Mouse (Mus musculus) forebrain, embryonic 10.5 days (tissue): ENCODE results near the gene Kntc1. TPM values are rescaled to one million over a fixed set of nuclear protein-coding genes. Genes with fewer than 3 reads are reported as not detected.

Experiments
- DNase-seq: peaks from one replicate; pipeline ENCODE4 v3.0.0-alpha.2; 2017; ENCODE audit warnings: low spot score; ENCODE audit errors: extremely low spot score
- H3K27ac ChIP-seq: fragments of 300-500 bp; sonication (generic); 2 replicates; pipeline ENCODE4 v1.5.1; 2016; ENCODE audit warnings: mild to moderate bottlenecking
- H3K27me3 ChIP-seq: fragments of 300-500 bp; sonication (generic); 2 replicates; pipeline ENCODE4 v1.6.1; 2016; ENCODE audit warnings: mild to moderate bottlenecking; ENCODE audit not compliant: poor library complexity, severe bottlenecking
- H3K36me3 ChIP-seq: fragments of 300-500 bp; sonication (generic); replicated peaks from 2 replicates; pipeline ENCODE4 v1.6.1; 2016; ENCODE audit warnings: mild to moderate bottlenecking, moderate library complexity
- H3K4me1 ChIP-seq: fragments of 300-500 bp; sonication (generic); 2 replicates; pipeline ENCODE4 v1.6.1; 2016
- H3K4me3 ChIP-seq: fragments of 300-500 bp; sonication (generic); 2 replicates; pipeline ENCODE4 v1.5.1; 2016; ENCODE audit warnings: mild to moderate bottlenecking, moderate library complexity
- H3K9me3 ChIP-seq: fragments of 300-500 bp; sonication (generic); 2 replicates; pipeline ENCODE4 v1.6.1; 2016; ENCODE audit warnings: mild to moderate bottlenecking, moderate library complexity
- WGBS: fragments of 180-500 bp; shearing (Covaris S2); methylation state at CpG from one replicate; pipeline ENCODE4 v1.1.7; 2016; 5-methylcytosine and 5-hydroxymethylcytosine counted together
- polyA plus RNA-seq: library from polyadenylated mRNA; unstranded; fragments of >200 nt; fragmentation: Nextera tagmentation; extraction: Ambion mirVana; gene quantifications from 2 replicates; pipeline ENCODE4 v1.2.1, GENCODE M21; 2016

Kntc1 gene
- polyA plus RNA-seq, 1 experiment from 2014 or later = 51.3 TPM

- H3K9me3 ChIP-seq = no peaks in the 10 kb centered on the region
- H3K36me3 ChIP-seq = peaks cover 80% of the 10 kb centered on the region
- H3K27ac ChIP-seq = no peak overlapping the region
- H3K27me3 ChIP-seq = no peaks in the 10 kb centered on the region
- WGBS = 94% methylated on average over 9 of the region's 9 CpGs
- no peaks in the 10 kb centered on the region for H3K4me1 ChIP-seq
- DNase-seq = no peak
- no peak overlapping the region for H3K4me3 ChIP-seq
These were observed 71.2 kb downstream of the Kntc1 start for GRCm38 (mm10) chr5:123820501-123821263.

DNA sequence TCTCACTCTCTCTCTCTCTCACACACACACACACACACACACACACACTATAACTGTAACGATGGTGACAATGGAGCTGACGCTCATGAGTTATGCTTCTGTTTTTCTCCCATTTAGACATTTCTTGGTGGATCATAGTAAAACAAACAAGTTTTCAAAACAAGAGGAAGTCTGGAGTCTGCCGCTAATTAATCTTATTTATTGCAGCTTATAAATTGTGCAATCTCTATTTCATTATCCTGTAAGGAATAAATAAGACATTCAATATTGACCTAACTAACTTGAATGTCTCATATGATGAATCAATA is 71.7 kb downstream of the Kntc1 start:
- Histone ChIP-seq H3K4me1 (no peaks in the 10 kb centered on the region), H3K27me3 (no peaks in the 10 kb centered on the region), H3K9me3 (no peaks in the 10 kb centered on the region), H3K36me3 (peaks cover 75% of the 10 kb centered on the region), H3K4me3 (no peak overlapping the region), H3K27ac (no peak overlapping the region)
- 97% methylated on average over 3 of the region's 3 CpGs for WGBS
- no peak for DNase-seq

DNA sequence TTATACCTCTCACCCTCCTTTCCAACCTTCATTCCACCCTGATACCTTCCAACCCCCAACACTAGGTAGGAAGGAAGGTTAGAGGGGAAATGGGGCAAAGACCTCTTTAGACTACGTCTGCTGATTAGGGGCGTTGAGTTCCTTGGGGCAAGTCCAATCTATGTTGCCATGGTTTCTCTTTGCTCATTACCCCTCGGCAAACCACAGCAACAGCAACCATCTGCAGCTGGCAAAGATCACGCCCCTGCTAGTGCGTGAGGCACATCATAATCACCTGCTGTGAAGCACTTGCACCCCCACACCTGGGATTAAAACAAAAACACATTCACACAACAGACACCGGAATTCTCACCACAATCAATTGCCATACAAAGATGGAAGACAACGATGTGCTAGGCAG is 73.2 kb downstream of the Kntc1 start:
- 78% methylated on average over 7 of the region's 7 CpGs for WGBS
- Histone ChIP-seq H3K9me3 (no peaks in the 10 kb centered on the region), H3K36me3 (peaks cover 60% of the 10 kb centered on the region), H3K27ac (no peak overlapping the region), H3K27me3 (no peaks in the 10 kb centered on the region), H3K4me3 (no peak overlapping the region), H3K4me1 (no peaks in the 10 kb centered on the region)
- DNase-seq = no peak

DNA sequence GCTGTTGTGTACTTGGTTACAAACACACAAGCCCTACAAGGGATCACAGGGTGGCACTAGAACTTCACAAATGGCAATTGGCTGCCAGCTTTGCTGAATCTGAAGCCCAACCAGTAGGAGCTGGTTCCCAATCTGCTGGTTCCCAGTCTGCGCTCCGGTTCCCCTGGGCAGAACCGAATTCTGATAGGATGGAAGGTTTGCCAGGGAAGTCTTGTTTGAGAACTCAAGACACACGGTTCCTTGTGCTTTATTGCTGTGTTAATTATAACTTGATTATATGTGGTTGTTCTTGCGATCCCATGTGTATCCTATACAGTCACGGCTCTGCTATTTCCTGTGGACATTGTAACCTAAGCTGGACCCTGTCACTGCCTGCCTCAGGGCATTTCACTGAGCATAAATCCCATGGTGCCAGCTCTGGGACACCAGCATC is 78.2 kb downstream of the Kntc1 start:
- Histone ChIP-seq H3K27ac (no peak overlapping the region), H3K27me3 (no peaks in the 10 kb centered on the region), H3K9me3 (no peaks in the 10 kb centered on the region), H3K4me1 (no peaks in the 10 kb centered on the region), H3K4me3 (no peak overlapping the region), H3K36me3 (peaks cover 10% of the 10 kb centered on the region)
- 75% methylated on average over 6 of the region's 6 CpGs for WGBS
- no peak for DNase-seq

DNA sequence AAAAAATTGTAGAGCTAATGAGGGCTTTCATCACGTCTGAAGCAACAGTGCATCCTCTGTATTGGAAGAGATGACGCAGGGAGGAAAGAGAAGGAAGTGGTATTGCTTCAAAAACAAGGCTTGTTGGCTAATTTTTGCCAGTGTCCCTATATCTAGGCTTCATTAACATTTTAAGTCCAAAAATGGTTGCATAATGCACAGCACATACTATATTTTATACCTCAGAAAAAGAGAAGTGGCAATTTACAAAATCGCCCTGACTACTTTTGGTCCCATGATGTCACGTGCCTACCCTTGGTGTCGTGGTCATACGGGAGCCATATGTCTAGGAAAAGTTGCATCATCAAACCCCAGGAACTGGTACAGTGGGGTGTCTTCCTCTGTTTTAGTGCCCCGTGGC is 82.8 kb downstream of the Kntc1 start:
- Histone ChIP-seq H3K27ac (no peak overlapping the region), H3K4me3 (no peak overlapping the region), H3K36me3 (no peaks in the 10 kb centered on the region; the same call in 1 of the 2 replicates), H3K4me1 (0 out of 2 replicates have a peak, but pooled peaks cover 3% of the 10 kb centered on the region), H3K27me3 (no peaks in the 10 kb centered on the region), H3K9me3 (no peaks in the 10 kb centered on the region)
- no peak for DNase-seq
- 91% methylated on average over 7 of the region's 7 CpGs for whole genome bisulfite sequencing

DNA sequence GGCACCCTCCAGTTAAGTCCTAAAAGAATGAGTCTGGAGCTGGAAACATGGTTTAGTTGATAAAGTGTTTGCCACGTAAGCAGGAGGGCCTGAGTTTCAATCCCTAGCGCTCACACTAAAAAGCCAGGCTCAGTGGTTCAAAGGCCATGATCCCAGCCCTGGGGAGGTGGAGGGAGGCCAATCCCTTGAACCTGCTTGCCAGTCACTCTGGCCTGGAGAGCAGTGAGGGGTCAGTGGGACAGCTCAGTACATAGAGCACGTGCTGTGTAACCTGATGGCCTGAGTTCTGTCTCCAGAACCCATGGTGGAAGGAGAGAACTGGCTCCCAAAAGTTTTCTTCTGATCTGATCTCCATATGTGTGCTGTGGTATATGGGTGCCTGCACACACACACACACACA is 85.3 kb downstream of the Kntc1 start:
- H3K4me1 ChIP-seq = 0 out of 2 replicates have a peak, but pooled peaks cover 8% of the 10 kb centered on the region
- no peaks in the 10 kb centered on the region for H3K36me3 ChIP-seq
- H3K27me3 ChIP-seq = no peaks in the 10 kb centered on the region
- no peak for DNase-seq
- H3K4me3 ChIP-seq = no peak overlapping the region
- no peak overlapping the region for H3K27ac ChIP-seq
- no peaks in the 10 kb centered on the region for H3K9me3 ChIP-seq
- WGBS = 77% methylated on average over 3 of the region's 3 CpGs

DNA sequence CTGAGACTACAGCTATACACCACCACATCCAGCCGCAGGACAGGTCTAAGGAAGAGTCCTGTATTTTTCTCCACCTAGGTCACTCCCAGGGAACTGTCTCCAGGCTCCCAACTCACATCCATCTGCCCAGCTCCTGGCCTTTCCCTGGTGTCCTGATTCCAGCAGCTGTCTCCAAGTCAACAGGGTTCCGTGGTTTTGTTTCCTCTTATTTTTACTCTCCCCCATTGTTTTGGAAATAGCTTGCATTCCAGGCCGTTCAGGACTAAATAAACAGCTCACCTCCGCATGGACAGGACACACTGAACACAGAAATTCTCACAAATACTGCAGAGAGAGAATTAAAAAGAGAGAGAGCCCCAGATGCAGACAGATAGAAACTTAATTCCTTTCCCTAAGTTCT is 87.9 kb downstream of the Kntc1 start:
- H3K4me1 ChIP-seq = 0 out of 2 replicates have a peak, but pooled peaks cover 13% of the 10 kb centered on the region
- no peak overlapping the region for H3K27ac ChIP-seq
- no peaks in the 10 kb centered on the region for H3K27me3 ChIP-seq
- no peaks in the 10 kb centered on the region for H3K36me3 ChIP-seq
- 64% methylated on average over 4 of the region's 4 CpGs for WGBS
- H3K9me3 ChIP-seq = no peaks in the 10 kb centered on the region
- DNase-seq = no peak
- no peak overlapping the region for H3K4me3 ChIP-seq

DNA sequence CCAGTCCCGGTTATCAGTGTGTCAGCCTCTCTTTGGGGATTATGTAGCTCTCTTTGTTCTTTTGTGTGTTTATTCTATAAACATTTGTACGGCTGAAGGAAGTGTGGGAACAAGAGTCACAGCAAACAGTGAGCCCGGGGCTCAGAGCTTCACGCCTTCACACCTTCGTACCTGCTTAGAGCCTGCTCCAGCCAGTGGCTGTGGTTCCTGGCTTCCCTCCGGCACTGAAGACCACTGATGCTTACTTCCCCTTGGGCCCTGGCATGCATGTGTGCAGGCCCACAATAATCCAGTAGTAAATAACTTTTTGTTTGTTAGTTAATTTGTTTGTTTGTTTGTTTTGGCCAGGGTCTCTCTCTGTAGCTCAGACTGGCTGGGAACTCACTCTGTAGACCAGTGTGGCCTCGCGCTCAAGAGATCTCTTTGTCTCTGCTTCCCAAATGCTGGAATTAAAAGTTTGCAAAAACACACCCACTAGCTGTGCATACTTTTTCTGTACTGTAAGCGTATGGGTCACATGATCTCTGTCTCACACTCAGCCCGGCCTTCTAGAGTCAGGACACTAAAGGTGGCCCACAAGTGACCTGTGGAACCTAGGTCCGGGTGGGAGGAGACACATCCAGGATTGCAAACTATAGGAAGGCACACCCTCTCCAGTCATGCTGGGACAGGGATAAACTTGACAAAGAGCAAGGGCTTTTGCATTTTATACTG is 92.9 kb downstream of the Kntc1 start:
- Histone ChIP-seq H3K4me1 (0 out of 2 replicates have a peak, but pooled peaks cover 13% of the 10 kb centered on the region), H3K36me3 (no peaks in the 10 kb centered on the region), H3K27ac (no peak overlapping the region), H3K27me3 (no peaks in the 10 kb centered on the region), H3K4me3 (no peak overlapping the region), H3K9me3 (no peaks in the 10 kb centered on the region)
- 82% methylated on average over 11 of the region's 11 CpGs for WGBS
- DNase-seq = no peak

DNA sequence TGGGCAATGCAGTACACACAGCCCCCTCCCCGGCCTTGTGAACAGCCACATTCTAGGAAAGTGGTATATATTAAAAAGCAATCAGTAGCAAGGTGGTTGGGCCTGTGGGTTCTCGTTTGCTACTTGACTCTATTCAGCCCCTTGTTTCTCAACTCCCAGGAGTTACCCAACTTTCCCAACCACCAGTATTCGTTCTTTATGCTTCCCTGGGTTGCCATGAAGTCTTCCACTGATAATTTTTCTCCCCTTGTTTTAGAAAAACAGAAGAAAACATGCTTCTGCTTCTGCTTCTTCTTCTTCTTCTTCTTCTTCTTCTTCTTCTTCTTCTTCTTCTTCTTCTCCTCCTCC is 93.4 kb downstream of the Kntc1 start:
- 83% methylated on average over 3 of the region's 3 CpGs for WGBS
- Histone ChIP-seq H3K27ac (no peak overlapping the region), H3K27me3 (no peaks in the 10 kb centered on the region), H3K36me3 (no peaks in the 10 kb centered on the region), H3K9me3 (no peaks in the 10 kb centered on the region), H3K4me3 (no peak overlapping the region), H3K4me1 (0 out of 2 replicates have a peak, but pooled peaks cover 9% of the 10 kb centered on the region)
- no peak for DNase-seq

DNA sequence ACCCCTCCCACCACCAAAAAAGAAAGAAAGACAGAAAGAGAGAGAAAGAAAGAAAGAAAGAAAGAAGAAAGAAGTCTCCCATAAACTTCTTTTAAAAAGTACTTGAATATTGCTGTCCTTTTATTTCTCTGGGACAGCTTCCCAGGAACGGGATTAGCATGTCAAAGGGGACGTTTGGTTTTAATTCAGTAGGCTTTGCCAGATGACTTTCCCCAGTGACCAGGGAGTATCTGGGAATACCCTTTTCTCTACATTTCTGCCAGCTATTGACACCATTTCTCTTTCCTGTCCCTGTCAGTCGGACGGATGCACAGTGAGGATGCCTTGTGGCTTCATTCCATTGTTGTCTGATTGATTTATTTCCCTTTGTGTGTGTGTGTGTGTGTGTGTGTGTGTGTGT is 94.3 kb downstream of the Kntc1 start:
- no peak overlapping the region for H3K27ac ChIP-seq
- no peak for DNase-seq
- 0 out of 2 replicates have a peak, but pooled peaks cover 9% of the 10 kb centered on the region for H3K4me1 ChIP-seq
- H3K36me3 ChIP-seq = no peaks in the 10 kb centered on the region
- no peak overlapping the region for H3K4me3 ChIP-seq
- WGBS = 60% methylated on average over 4 of the region's 4 CpGs
- H3K9me3 ChIP-seq = no peaks in the 10 kb centered on the region
- no peaks in the 10 kb centered on the region for H3K27me3 ChIP-seq

DNA sequence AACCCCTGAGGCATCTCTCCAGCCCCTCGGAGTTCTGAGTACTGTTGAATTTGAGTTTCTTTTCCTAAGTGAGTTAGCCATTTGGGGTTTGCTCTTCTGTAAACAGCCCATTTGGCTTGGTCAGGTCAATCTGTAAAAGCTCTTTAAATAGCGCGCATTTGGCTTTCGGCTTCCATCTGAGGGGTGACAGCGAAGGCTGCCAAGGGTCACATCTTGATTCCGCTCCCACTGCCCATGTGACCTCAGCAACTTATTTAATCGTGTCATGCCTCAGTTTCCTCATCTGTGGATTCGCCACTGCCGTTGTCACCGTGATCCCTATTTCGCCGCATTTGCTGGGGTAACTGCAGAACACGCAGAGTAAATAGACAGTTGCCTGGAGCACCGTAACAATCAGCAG is 94.8 kb downstream of the Kntc1 start:
- no peaks in the 10 kb centered on the region for H3K27me3 ChIP-seq
- no peaks in the 10 kb centered on the region for H3K36me3 ChIP-seq
- H3K4me3 ChIP-seq = no peak overlapping the region
- H3K9me3 ChIP-seq = no peaks in the 10 kb centered on the region
- 96% methylated on average over 14 of the region's 14 CpGs for WGBS
- H3K4me1 ChIP-seq = 0 out of 2 replicates have a peak, but pooled peaks cover 9% of the 10 kb centered on the region
- no peak for DNase-seq
- no peak overlapping the region for H3K27ac ChIP-seq

DNA sequence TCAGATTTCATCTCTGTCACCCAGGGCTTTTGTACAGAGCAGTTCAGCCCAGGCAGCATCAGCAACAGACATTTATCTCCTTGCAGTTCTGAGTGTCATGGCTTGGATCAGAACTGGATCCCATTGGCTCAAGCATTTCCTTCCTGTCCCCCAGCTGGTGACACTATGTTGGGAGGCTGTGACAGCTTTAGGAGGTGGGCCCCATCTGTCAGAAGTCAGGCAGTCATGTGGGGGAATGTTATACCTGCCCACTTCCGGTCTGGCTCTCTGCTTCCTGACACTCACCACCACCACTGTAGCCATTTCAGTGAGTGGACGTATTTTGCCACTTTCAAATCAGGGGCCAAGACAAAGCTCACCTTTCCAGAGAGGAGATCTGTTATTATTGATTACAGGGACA is 101.9 kb downstream of the Kntc1 start:
- no peak overlapping the region for H3K4me3 ChIP-seq
- H3K4me1 ChIP-seq = no peaks in the 10 kb centered on the region
- no peaks in the 10 kb centered on the region for H3K27me3 ChIP-seq
- 67% methylated on average over 2 of the region's 2 CpGs for whole genome bisulfite sequencing
- no peak for DNase-seq
- H3K36me3 ChIP-seq = no peaks in the 10 kb centered on the region
- 0 out of 2 replicates have a peak, but pooled peaks cover 6% of the 10 kb centered on the region for H3K9me3 ChIP-seq
- H3K27ac ChIP-seq = no peak overlapping the region

- Histone ChIP-seq H3K4me1 (peaks cover 2% of the 10 kb centered on the region; the same call in 1 of the 2 replicates), H3K9me3 (0 out of 2 replicates have a peak, but pooled peaks cover 6% of the 10 kb centered on the region), H3K4me3 (no peak overlapping the region), H3K27me3 (no peaks in the 10 kb centered on the region), H3K36me3 (no peaks in the 10 kb centered on the region), H3K27ac (no peak overlapping the region)
- no peak for DNase-seq
- 92% methylated on average over 11 of the region's 11 CpGs for WGBS
These were observed 104.5 kb downstream of the Kntc1 start for GRCm38 (mm10) chr5:123853877-123854504.
